Mouse (Mus musculus) bone marrow, adult 2 months (tissue): ENCODE results near the gene Msl3.

Source experiments
- CTCF ChIP-seq: fragments of 200-500 bp; IDR thresholded peaks from 2 replicates; pipeline ENCODE4 v1.5.1; 2011; ENCODE audit warnings: low read length, control low read depth; ENCODE audit not compliant: control insufficient read depth, insufficient read depth
- POLR2A ChIP-seq: fragments of 200-500 bp; IDR thresholded peaks from 2 replicates; pipeline ENCODE4 v1.6.1; 2011; ENCODE audit warnings: low read depth, mild to moderate bottlenecking, control low read depth, low read length, borderline replicate concordance; ENCODE audit not compliant: control insufficient read depth

DNA sequence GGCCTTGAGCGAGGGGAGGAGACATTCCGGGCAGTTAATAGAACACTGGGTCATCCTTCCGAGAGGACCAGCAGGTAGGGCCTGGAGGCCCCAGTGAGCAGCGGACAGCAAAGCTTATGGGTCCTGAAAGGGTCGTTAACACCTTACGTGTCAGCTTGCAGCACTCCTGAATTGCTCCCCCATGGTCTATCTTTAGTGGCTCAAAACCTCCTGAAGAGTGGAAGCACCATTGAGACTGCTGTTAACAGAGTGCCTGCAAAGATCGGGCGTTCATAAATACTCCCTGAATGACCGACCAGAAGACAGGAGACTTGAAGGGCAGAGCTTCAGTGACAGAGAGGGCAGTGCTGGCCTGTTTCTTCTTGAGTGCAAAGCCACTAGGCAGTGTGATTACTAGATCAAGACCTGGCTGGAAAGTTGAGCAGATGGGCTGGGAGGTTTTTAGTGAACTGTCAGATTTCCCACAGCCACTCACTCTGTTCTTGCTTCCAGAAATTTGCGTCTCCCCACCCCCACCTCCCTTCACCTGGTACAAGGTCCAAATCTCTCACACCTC is 787 bp upstream of the Msl3 start:
- no peak for TF ChIP-seq CTCF
- TF ChIP-seq POLR2A, result no peak
